Mouse (Mus musculus): ENCODE results near the gene Bub3.

Bub3 gene

DNA sequence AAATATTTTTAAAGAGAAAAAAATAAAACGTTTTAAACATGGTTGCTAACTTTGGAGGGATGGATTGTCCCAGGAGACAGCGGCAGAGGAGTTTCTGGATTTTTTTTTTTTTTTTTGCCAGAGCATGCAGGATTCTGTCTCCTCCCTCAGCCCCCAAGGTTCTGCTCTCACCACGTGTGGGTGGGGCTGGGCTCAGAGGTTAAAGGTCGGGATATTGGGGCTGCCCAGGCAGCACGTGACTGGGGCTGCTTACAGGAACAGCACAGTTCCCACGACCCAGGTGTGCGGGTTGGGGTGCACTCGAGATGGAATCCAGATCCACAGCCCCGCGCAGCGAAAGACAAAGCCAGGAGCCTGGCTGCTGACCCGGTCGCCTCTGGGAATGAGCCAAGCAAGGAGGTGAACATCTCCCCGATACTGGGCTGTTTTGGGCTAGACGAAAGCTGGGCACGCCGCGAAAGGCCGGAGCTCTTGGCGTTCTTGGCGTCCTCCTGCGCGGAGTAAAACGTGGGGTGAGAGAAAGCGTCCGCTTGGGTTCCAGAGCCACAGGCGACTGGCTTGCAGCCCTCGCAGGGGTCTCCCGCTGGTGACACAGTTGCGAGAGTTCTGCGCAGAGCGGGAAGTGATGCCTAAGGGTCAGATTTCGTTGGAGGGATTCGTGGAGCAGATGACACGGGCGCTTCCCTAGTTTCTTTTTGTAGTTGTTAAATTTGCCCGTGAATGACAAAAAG lies 3.3 kb upstream of the Bub3 start:
- DNase-seq, result no peak

DNA sequence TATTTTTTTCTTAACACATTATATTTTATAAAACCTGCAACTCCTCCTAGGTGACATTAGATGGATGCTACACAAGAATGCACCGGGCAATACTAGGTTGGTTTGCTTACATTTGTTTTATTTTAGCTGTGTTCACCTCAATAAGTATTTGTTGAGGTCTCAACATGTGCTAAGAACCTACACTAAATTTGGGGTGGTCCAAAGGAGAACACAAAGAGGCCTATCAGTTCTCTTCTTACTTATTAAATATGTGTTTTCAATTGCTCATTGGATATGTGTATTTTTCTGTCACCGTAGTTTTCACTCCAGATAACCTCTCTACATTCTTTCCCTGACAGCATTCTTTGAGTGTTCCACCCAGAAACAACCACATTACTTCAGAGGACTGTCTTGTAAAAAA lies 2.3 kb upstream of the Bub3 start:
- DNase-seq, result no peak

DNA sequence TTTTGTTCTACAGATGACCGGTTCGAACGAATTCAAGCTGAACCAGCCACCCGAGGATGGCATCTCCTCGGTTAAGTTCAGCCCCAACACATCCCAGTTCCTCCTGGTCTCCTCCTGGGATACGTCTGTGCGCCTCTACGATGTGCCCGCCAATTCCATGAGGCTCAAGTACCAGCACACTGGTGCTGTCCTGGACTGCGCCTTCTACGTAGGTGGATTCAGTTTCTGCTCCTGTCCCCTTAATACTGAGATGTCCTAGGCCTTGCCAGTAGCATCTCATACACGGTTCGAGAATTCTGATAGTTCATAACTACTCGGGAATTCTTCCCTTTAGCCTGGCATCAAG lies 648 bp downstream of the Bub3 start:
- no peak for DNase-seq

DNA sequence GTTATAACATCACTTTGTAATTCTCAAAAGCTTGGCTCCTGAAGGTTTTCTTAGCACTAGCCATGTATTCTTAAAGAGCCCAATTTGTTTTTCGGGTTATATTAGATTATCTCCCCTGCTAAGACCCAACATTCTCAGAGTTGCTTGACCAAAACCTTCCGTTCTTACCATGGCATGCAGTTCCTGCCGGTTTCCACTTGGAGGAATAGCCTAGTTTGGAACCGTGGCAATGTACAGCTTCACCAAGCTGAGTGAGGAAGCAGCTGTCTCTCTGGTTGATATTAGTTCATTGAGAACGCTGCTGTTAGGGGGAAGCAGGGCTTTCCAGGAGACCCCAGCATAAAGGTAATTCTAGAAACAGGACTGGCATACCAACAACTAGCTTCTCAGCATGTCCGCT lies 15.2 kb downstream of the Bub3 start:
- DNase-seq, result no peak

DNA sequence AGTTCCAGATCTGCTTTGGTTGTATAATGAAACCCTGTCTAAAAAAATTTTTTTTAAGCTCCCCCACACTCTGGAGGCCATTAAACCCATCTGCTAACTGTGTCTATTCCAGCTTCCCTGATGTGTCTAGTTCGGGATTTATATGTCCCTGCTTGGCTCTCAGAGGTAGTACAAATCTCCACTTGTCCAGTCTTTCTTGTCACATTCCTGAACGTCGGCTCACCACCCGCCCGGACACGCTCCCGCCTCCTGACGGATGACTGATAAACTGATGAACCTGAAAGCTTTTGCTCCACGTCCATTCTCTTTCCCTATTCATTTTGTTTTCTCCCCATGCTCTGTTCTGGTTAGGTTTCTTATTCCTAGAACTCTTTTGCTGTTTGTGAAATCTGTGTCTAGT lies 22.2 kb downstream of the Bub3 start:
- DNase-seq, result no peak

DNA sequence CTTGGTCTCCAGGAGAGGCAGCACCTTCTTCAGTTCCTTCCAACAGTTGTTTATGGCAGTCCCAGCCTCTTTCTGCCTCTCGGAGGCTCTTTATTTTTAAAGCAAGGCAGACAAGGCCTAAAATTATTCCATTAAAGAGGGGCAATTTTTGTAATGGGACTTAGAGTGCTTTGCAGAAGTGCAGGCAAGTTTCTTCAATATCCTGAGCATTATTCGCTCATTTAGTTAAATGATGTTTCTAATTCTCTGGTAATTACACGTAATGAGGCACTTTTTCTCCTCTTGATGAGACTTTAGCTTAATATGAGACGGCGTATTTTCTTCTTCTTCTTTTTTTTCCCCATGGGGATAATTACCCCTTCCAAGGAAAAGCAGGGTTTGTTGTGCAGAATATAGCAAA lies 25.5 kb downstream of the Bub3 start:
- DNase-seq, result no peak

DNA sequence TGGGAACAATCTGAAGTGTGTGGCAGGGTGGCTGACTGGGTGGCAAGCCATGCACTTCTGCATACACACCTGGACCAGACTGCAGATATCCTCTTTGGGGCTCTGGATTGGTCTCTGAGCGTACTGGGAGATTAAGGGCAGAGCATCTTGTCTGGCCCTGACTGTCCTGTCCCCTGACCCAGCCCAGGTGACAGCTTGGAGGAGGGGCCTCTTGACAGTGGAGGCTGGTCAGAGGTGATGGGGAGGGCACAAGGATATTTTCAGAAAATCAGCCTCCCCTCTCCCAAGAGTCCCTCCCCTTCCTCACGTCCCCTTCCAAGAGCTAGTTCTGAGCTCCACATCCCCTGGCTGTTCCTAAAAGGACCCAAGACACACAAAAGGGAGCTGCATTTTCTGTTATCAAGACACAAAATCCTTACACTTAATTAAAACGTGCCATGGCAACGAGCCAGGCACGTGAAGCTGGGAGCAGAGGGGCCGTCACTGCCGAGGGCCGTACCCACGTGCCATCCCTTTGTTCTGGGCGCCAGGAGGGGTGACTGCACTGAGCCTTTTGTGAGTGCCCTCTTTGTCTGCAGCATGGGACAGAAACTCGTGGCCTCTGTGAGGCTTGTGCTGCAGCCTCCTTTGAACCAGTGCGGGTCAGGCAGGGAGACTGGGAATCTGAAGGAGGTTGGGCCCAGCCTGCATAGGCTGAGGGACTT lies 37.9 kb downstream of the Bub3 start:
- DNase-seq, result no peak

DNA sequence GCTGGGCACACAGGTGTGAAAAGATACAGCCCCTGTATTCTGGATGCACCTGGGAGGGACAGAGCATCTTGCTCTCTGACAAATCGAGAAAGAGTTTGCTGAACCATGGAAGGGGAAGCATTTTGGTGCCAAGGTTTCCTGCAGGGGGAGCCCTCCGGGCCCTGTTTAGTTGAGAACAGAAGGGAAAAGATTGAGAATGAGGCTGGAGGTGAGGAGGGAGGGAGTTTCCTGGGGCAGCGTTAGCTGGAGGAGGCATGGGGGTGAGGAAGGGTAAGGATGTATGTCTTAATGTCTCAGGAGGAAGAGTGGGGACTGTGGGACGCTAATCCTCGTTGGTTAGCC lies 38.4 kb downstream of the Bub3 start:
- DNase-seq, result peak; percentile 46

DNA sequence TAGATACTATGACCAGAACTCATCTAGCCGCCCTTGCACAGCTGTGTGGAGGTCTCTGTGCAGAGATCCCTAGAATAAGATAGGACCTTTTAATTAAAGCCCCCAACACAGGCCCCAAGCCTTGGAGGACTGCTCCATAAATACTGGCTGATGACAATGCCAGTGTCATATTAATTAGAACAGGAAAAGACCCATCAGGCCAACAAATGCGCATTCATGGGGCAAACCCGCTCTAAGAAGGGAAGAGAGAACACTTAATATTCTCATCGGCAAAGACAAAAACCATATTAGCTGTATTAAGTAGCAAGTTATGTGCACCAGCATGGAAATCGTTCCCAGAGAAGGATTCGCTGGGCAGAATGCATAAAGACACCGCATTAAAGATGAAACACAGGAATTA lies 42.1 kb downstream of the Bub3 start:
- DNase-seq, result no peak

DNA sequence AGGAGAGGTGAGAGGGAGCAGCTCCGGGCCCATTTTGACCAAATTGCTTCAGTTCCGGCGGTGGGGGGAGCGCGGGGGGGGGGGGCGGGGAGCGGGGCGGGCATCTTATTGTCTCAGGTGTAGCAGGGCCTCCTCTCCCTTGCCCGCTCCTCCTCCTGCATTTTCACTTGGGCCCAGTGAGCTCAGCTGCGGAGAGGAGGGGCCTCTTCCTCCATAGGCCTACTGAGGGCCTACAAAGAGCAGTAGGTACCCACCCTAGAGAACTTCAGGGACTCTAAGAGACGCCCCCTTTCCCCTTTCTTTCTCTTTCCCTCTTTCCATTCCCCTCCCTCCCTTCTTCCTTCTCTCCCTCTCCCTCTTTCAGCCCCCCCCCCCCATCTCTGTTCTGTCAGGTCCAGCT lies 43.2 kb downstream of the Bub3 start:
- no peak for DNase-seq

DNA sequence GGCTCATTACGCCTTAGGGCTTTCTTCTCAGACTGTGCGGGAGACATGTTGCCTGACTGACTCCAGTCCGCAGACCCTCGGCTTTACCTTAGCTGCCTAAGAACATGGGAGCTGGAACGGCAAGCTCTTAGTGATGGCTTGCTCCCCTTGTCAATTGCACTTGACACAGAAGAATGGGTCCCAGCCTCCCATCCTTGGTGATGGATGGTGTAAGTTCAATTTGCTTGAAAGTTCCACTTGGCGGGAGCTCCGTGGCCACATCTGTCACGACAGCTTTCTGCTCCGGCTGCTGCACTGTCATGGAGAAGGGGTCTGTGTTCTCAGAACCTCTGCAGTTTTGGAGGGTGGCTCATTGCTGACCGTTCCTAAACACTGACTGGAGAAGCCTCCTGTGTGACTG lies 44.9 kb downstream of the Bub3 start:
- no peak for DNase-seq

DNA sequence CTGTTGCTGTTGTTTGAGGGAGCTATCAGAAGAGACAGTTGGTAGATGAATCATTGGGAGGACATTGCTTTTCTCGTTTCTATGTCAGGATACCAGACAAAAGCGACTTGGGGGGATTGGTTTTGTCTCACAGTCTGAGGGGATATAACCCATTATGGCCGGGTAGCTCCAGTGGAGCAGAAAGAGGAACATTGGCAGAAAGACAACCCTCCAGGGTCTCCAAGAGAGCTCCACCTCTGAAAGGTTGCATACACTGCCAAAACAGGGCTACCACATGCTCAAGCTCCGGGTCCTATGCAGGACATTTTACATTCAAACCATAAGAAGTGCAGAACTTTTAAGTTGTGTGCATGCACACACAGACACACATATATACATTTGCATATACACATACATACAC lies 45.5 kb downstream of the Bub3 start:
- DNase-seq, result no peak

DNA sequence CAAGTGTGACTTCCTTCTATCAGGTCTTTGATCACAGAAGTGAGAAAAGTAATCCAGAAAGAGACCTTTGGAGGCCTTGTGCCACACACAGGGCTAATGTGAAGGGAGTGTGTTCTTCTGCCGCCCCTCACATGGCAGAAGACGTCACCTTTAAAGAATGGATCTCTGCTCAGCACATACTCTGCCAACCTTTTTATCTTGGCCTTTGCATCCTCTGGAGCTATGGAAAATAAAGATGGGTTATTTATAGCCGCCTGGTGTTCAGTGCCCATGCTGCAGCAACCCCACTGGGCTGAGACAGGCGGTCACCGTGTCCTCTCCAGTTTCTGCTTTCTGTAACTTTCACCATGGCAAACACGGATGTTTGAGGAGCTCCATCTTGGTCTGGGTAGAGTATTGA lies 48.0 kb downstream of the Bub3 start:
- DNase-seq, result no peak

DNA sequence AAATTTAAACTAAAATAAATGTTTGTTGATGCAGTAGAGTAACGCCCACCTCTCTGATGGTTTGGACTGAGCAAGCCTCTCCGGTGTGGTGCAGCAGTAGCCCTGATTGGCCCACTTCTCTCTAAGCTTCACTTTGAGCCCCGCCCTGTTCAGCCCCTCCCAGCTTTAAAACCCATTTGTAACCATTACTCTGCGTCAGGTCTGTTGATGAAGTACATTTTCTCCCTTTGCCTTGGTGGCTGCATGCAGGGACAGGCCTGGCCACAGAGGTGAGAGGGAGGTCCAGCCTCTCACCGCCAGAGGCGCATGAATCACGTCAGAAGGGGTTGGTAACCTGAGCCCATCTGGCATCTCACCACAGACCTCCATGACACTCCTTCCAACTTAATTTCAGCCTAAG lies 49.7 kb downstream of the Bub3 start:
- no peak for DNase-seq
